23 mouse cellular contexts compared by ENCODE assay signal in genomic region chr3:158161924-158162490, GRCm38 (mm10).
DNase-seq lines count a peak whose midpoint lies in the region; ATAC-seq and TF ChIP-seq lines count a peak whose summit lies in the region.
"Had no signal": no experiment of that assay in that cellular context is flagged by ENCODE, and none has a peak within 500 bp of the region (broad histone marks: within the 10 kb centered on the region; RNA-seq: fewer than 3 reads in every experiment).

No protein-coding gene starts in this region.

- CTCF ChIA-PET in Patski (lab: Charles Lee) = no interaction called here

- no peaks in the 10 kb centered on the region for H3K27me3 ChIP-seq in stomach, embryonic 15.5 days (replicated peaks)
- H3K27me3 ChIP-seq in stomach, postnatal 0 days (ENCODE audit: control insufficient read depth, insufficient read depth, low read length) = no peaks in the 10 kb centered on the region
- no peaks in the 10 kb centered on the region for H3K27me3 ChIP-seq in CH12.LX (replicated peaks)
- no peaks in the 10 kb centered on the region for H3K27me3 ChIP-seq in Patski
- H3K27me3 ChIP-seq: embryonic facial prominence, embryonic 12.5 days; forebrain, embryonic 13.5 days; forebrain, embryonic 15.5 days had no signal

- no peak overlapping the region for H3K4me3 ChIP-seq in stomach, embryonic 15.5 days (replicated peaks)
- no peak overlapping the region for H3K4me3 ChIP-seq in stomach, postnatal 0 days (ENCODE audit: low read depth, low read length)
- no peak overlapping the region for H3K4me3 ChIP-seq in CH12.LX (replicated peaks in 1 of 3; ENCODE audit: low read depth in 2 of 3, low read length in 2 of 3, poor library complexity in 1 of 3)
- H3K4me3 ChIP-seq: embryonic facial prominence, embryonic 10.5 days; embryonic facial prominence, embryonic 12.5 days; forebrain, embryonic 13.5 days; forebrain, embryonic 15.5 days had no signal

- 0 out of 2 replicates have a peak, but pooled peaks have one; percentile 16 for TF ChIP-seq POLR2A in CH12.LX (IDR thresholded peaks at IDR 0.05; ENCODE audit: low read depth, low read length)

- no peak for TF ChIP-seq CTCF in stomach, postnatal 0 days (IDR thresholded peaks at IDR 0.05; ENCODE audit: low read depth)
- TF ChIP-seq CTCF in CH12.LX (conservative IDR thresholded peaks at IDR 0.05 in 1 of 2, IDR thresholded peaks at IDR 0.05 in 1 of 2; ENCODE audit: low read depth in 2 of 2, low read length in 2 of 2) (no peak), Patski (IDR thresholded peaks at IDR 0.05) (no peak)

- no peak overlapping the region for H3K9ac ChIP-seq in stomach, embryonic 15.5 days
- H3K9ac ChIP-seq in stomach, postnatal 0 days (ENCODE audit: low read length) = no peak overlapping the region
- peak overlapping the region; percentile 4; the same call in 1 of the 2 replicates for H3K9ac ChIP-seq in CH12.LX (ENCODE audit: insufficient read depth, low read depth)
- H3K9ac ChIP-seq: embryonic facial prominence, embryonic 12.5 days; forebrain, embryonic 13.5 days; forebrain, embryonic 15.5 days; forebrain, postnatal 0 days had no signal

- TF ChIP-seq RAD21 in CH12.LX (IDR thresholded peaks at IDR 0.05; ENCODE audit: low read depth, low read length) = no peak; the same call in 1 of the 2 replicates

- H3K9me3 ChIP-seq in stomach, embryonic 15.5 days = no peaks in the 10 kb centered on the region
- no peaks in the 10 kb centered on the region for H3K9me3 ChIP-seq in stomach, postnatal 0 days (ENCODE audit: control insufficient read depth, low read length)
- no peaks in the 10 kb centered on the region for H3K9me3 ChIP-seq in CH12.LX (replicated peaks; ENCODE audit: low read length)
- H3K9me3 ChIP-seq: embryonic facial prominence, embryonic 10.5 days; embryonic facial prominence, embryonic 12.5 days; forebrain, embryonic 13.5 days; forebrain, embryonic 15.5 days had no signal

- H3K4me1 ChIP-seq in stomach, embryonic 15.5 days = no peaks in the 10 kb centered on the region
- H3K4me1 ChIP-seq in stomach, postnatal 0 days (replicated peaks; ENCODE audit: control insufficient read depth, insufficient read depth) = no peaks in the 10 kb centered on the region
- peaks cover 13 to 35% of the 10 kb centered on the region in 2 experiments for H3K4me1 ChIP-seq in CH12.LX (ENCODE audit: control insufficient read depth in 1 of 2, insufficient read depth in 2 of 2)
- H3K4me1 ChIP-seq: embryonic facial prominence, embryonic 10.5 days; embryonic facial prominence, embryonic 12.5 days; forebrain, embryonic 13.5 days; forebrain, embryonic 15.5 days had no signal

- H3K36me3 ChIP-seq in stomach, embryonic 15.5 days = no peaks in the 10 kb centered on the region
- no peaks in the 10 kb centered on the region for H3K36me3 ChIP-seq in stomach, postnatal 0 days (ENCODE audit: control insufficient read depth, insufficient read depth, low read length)
- H3K36me3 ChIP-seq in CH12.LX (replicated peaks in 1 of 2; ENCODE audit: control insufficient read depth in 1 of 2, insufficient read depth in 1 of 2, low read length in 1 of 2) = no peaks in the 10 kb centered on the region
- H3K36me3 ChIP-seq: embryonic facial prominence, embryonic 10.5 days; embryonic facial prominence, embryonic 12.5 days had no signal

- H3K4me2 ChIP-seq in stomach, embryonic 15.5 days = no peak overlapping the region
- H3K4me2 ChIP-seq in stomach, postnatal 0 days (replicated peaks; ENCODE audit: low read depth) = no peak overlapping the region
- peak overlapping the region; percentile 53 for H3K4me2 ChIP-seq in CH12.LX (ENCODE audit: insufficient read depth, low read depth, poor library complexity, severe bottlenecking)
- H3K4me2 ChIP-seq: embryonic facial prominence, embryonic 12.5 days; forebrain, embryonic 13.5 days; forebrain, embryonic 15.5 days had no signal

- WGBS in stomach, embryonic 15.5 days = 58% methylated on average over 1 of the region's 1 CpGs
- WGBS in stomach, postnatal 0 days = 54% methylated on average over 1 of the region's 1 CpGs

- dilution Hi-C loops in CH12.LX (cut with MboI; ENCODE audit: extremely low pct_ligation_motif_present, extremely low pct_unique_long_range_greater_than_20kb, low sequenced_read_pairs) = no loop called here

- no peak overlapping the region for H3K27ac ChIP-seq in stomach, embryonic 15.5 days
- no peak overlapping the region for H3K27ac ChIP-seq in stomach, postnatal 0 days (replicated peaks)
- H3K27ac ChIP-seq in CH12.LX (ENCODE audit: insufficient read depth, low read depth) = no peak overlapping the region
- H3K27ac ChIP-seq: embryonic facial prominence, embryonic 10.5 days; embryonic facial prominence, embryonic 12.5 days; forebrain, embryonic 13.5 days; forebrain, embryonic 15.5 days had no signal

- POLR2A ChIA-PET in Patski (lab: Charles Lee) = no interaction called here

- ATAC-seq in stomach, embryonic 15.5 days (ENCODE audit: insufficient read depth, low FRiP score, low read depth) = peak; percentile 58; the same call in 1 of the 2 replicates
- no peak for ATAC-seq in stomach, postnatal 0 days (ENCODE audit: low FRiP score, low TSS enrichment)
- ATAC-seq in Patski = peak; percentile 28
- ATAC-seq: CD4-positive, CD25-positive, alpha-beta regulatory T cell, adult 4 months; forebrain, embryonic 13.5 days; forebrain, embryonic 15.5 days; forebrain, postnatal 0 days had no signal

- H3K79me2 ChIP-seq in CH12.LX (replicated peaks; ENCODE audit: control insufficient read depth, extremely low read depth, insufficient read depth, poor library complexity, severe bottlenecking) = no peaks in the 10 kb centered on the region

- DNase-seq in stomach, postnatal 0 days (ENCODE audit: low spot score) = no peak
- DNase-seq in CH12.LX (ENCODE audit: extremely low read depth) = peak; percentile 79
- no peak for DNase-seq in Patski (ENCODE audit: low read depth, low spot score)
- no peak for DNase-seq in right cerebral cortex, postnatal 10 days (ENCODE audit: low spot score in 2 of 2)
- no peak for DNase-seq in right cerebral cortex, postnatal 25 days
- no peak for DNase-seq in thymus, postnatal 0 days (ENCODE audit: low spot score)
- DNase-seq: adrenal gland, adult 2 months; adrenal gland, postnatal 10 days; adrenal gland, postnatal 25 days; B cell, adult 2 months; cerebellum, adult 11 months; cerebellum, adult 18-20 months; cerebellum, adult 8-10 months; cerebellum, adult 9-11 months; cerebellum, postnatal 14 days; cerebellum, postnatal 36 days; forebrain, postnatal 0 days had no signal

- no peak for TF ChIP-seq EP300 in stomach, postnatal 0 days (optimal IDR thresholded peaks at IDR 0.05)
- peak; percentile 95 for TF ChIP-seq EP300 in CH12.LX (IDR thresholded peaks at IDR 0.05; ENCODE audit: low read length)

- in situ Hi-C loops in CH12.LX (cut with MboI; ENCODE audit: low pct_ligation_motif_present, low pct_unique_long_range_greater_than_20kb, low sequenced_read_pairs) = no loop called here
- in situ Hi-C loops in Patski (cut with MboI; ENCODE audit: low pct_unique_long_range_greater_than_20kb) = no loop called here

TF ChIP-seq in CH12.LX, 34 proteins besides CTCF, POLR2A, EP300 and RAD21 (continues in another document):
- TF ChIP-seq NELFE (IDR thresholded peaks at IDR 0.05; ENCODE audit: low read depth, low read length) = no peak
- TF ChIP-seq MXI1 (IDR thresholded peaks at IDR 0.05; ENCODE audit: low read depth, low read length) = no peak
- TF ChIP-seq UBTF (IDR thresholded peaks at IDR 0.05; ENCODE audit: low read depth, low read length) = no peak
- no peak for TF ChIP-seq USF2 (conservative IDR thresholded peaks at IDR 0.05; ENCODE audit: low read depth, low read length)
- no peak for TF ChIP-seq ZC3H11A (IDR thresholded peaks at IDR 0.05; ENCODE audit: low read depth, low read length)
- TF ChIP-seq CHD2 (IDR thresholded peaks at IDR 0.05; ENCODE audit: low read length) = 0 out of 2 replicates have a peak, but pooled peaks have one; percentile 8
- TF ChIP-seq ETS1 (conservative IDR thresholded peaks at IDR 0.05; ENCODE audit: low read depth, low read length) = 0 out of 2 replicates have a peak, but pooled peaks have one; percentile 33
- TF ChIP-seq MAX (IDR thresholded peaks at IDR 0.05; ENCODE audit: low read length) = 0 out of 2 replicates have a peak, but pooled peaks have one; percentile 49
- TF ChIP-seq SIN3A (IDR thresholded peaks at IDR 0.05; ENCODE audit: low read length) = peak; percentile 19; the same call in 1 of the 2 replicates
- no peak for TF ChIP-seq ZMIZ1 (IDR thresholded peaks at IDR 0.05; ENCODE audit: low read depth, low read length)
- no peak; the same call in 1 of the 2 replicates for TF ChIP-seq ZKSCAN1 (IDR thresholded peaks at IDR 0.05; ENCODE audit: borderline replicate concordance, low read depth, low read length)
- no peak for TF ChIP-seq MAZ (IDR thresholded peaks at IDR 0.05; ENCODE audit: low read depth, low read length)
- TF ChIP-seq POLR2AphosphoS2 (IDR thresholded peaks at IDR 0.05; ENCODE audit: low read depth, low read length) = no peak
- peak; percentile 70 for TF ChIP-seq JUN (IDR thresholded peaks at IDR 0.05; ENCODE audit: insufficient read depth, low read depth, low read length)
- no peak for TF ChIP-seq CHD1 (IDR thresholded peaks at IDR 0.05; ENCODE audit: low read depth, low read length)
- no peak for TF ChIP-seq USF1 (IDR thresholded peaks at IDR 0.05; ENCODE audit: low read depth, low read length)
- TF ChIP-seq GABPA (IDR thresholded peaks at IDR 0.05; ENCODE audit: insufficient replicate concordance, low read depth, low read length) = no peak
- peak; percentile 74 for TF ChIP-seq TBP (conservative IDR thresholded peaks at IDR 0.05; ENCODE audit: low read depth, low read length)
- TF ChIP-seq KAT2A (IDR thresholded peaks at IDR 0.05; ENCODE audit: insufficient replicate concordance, low read length) = no peak
- TF ChIP-seq ELF1 (IDR thresholded peaks at IDR 0.05; ENCODE audit: low read depth, low read length) = no peak
- TF ChIP-seq BHLHE40 (IDR thresholded peaks at IDR 0.05; ENCODE audit: low read depth, low read length) = peak; percentile 28; the same call in 1 of the 2 replicates
- peak; percentile 91 for TF ChIP-seq ZNF384 (IDR thresholded peaks at IDR 0.05; ENCODE audit: low read depth, low read length)
- TF ChIP-seq RCOR1 (conservative IDR thresholded peaks at IDR 0.05; ENCODE audit: low read depth, low read length) = peak; percentile 81; the same call in 1 of the 2 replicates
- peak; percentile 57; the same call in 1 of the 2 replicates for TF ChIP-seq JUND (conservative IDR thresholded peaks at IDR 0.05; ENCODE audit: low read depth, low read length)
- TF ChIP-seq PAX5 (IDR thresholded peaks at IDR 0.05; ENCODE audit: low read length) = no peak
- TF ChIP-seq NRF1 (IDR thresholded peaks at IDR 0.05; ENCODE audit: low read depth, low read length) = no peak
- peak; percentile 69 for TF ChIP-seq TCF12 (IDR thresholded peaks at IDR 0.05; ENCODE audit: low read depth, low read length)
- TF ChIP-seq IRF4 (IDR thresholded peaks at IDR 0.05; ENCODE audit: low read depth, low read length) = 0 out of 2 replicates have a peak, but pooled peaks have one; percentile 35
- TF ChIP-seq MYC (IDR thresholded peaks at IDR 0.05; ENCODE audit: low read depth, low read length) = no peak; the same call in 1 of the 2 replicates
